Mouse (Mus musculus) fat pad, adult 2 months (tissue): ENCODE measurements at regions not wholly inside any gene's neighbourhood (a gene's known extent, or its start where the extent isn't known, plus 50 kb on each side); places are given as distances from the start of the nearest gene placed in this dataset.

Experiments used
- DNase-seq: peaks from one replicate; pipeline ENCODE4 v3.0.0-alpha.2; 2011; ENCODE audit warnings: low read depth, low spot score; ENCODE audit errors: extremely low read depth

DNA sequence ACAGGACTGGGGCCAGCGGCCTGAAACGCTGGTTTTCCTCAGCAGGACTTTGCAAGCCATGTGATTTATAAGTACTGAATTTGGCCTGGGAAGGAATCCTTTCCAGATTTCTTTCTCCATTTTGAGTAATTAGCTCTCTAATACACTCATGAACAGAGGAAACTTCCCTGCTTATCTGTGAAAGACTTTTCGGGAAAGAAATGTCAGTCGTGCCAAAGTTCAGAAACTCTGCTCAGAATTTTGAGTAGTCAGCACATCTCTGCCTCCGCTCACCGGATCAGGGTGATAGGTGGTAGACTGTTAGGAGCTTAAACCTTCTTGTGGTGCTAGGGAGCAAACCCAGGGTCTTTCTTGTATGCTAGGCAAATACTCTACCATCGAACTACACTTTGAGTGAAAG, 67.0 kb upstream of the Arhgap32 start:
- no peak for DNase-seq

- DNase-seq, result no peak
Observed at GRCm38 (mm10) chr9:32049546-32049945, 66.4 kb upstream of the Arhgap32 start.

DNA sequence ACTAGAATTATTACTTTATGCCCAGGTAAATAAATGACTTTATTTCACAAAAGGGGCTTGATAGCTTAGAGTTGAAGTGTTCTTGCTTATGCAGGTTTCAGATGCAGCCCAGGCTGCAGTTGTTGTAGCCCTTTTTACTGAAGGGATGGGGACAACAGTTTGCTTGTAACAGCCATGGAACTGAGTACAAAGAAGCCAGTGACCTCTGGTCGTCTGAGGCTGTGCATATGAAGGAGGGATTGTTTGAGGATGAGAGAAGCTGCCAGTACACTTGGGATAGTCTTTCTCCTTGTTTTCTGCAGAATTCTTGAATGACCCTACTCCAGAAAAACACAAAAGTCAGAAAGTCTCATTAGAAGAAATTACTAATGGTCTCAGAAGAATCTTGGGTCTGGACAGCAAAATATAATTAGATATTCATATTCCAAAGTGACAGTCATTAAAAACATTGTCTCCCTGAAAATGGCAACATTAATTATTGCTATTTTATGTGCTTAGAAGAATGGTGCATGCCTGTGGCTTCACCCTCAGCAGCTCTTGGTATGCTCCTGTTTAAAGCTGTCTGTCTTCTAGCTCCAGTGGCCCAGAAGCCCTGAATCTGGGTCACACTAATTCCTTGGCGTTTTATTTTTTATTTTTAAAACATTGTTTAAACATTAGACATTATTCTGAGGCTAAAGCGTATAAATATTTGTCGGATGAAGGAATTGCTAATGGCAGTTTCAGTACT, 61.9 kb upstream of the Arhgap32 start:
- no peak for DNase-seq

- DNase-seq, result no peak
Observed at GRCm38 (mm10) chr9:32057427-32058115, 58.4 kb upstream of the Arhgap32 start.

DNA sequence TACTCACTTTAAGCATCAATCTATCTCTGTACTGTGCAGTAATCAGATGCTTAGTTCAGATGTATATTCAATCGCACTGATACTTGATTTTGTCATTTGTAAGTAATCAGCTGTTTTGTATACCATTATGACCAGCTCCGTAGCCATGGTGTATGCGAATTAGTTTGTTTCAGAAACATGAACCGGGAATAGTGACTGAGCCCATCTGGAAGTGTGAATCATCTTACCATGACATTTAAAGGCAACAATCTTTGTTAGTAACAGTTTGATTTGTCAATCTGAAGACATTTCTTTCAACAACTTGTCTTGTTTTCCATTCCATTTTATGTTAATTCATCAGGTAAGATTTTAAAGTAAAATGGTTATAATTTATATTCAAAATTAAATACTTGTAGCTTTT, 53.2 kb upstream of the Arhgap32 start:
- DNase-seq, result no peak

- no peak for DNase-seq
Observed at GRCm38 (mm10) chr9:32063541-32063940, 52.4 kb upstream of the Arhgap32 start.

DNA sequence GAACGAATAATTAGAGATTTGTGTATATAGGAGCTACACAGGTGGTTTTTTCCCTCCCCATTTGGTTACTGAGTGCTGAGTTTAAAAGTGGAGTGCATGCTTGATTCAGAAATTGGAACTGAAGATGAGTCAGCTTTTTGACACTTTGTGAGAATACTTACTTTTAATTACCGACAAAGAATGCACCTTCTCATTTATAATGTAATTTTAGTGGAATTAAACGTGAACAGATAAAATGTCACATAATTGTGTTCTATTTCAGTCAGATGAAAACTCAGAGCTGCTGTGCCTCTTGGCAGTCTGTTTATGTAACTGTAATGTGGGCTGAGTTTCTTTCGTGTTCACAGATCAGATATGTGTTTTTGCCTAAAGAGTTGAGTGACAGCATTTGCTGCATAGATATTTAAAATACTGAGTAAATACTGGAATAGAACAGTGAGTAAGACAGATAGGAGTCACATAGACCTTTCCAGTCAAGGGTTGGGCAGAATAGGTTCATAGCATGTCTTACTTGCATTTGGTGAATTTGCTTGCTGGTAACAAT, 51.9 kb upstream of the Arhgap32 start:
- DNase-seq, result no peak
